Mouse (Mus musculus) testis, adult 2 months (tissue): ENCODE measurements around the gene Pax7.

Experiments
- CTCF ChIP-seq: fragments of 200-500 bp; IDR thresholded peaks from 2 replicates; pipeline ENCODE4 v1.5.1; 2012; ENCODE audit warnings: low read depth, mild to moderate bottlenecking, inconsistent platforms, low read length, moderate library complexity; ENCODE audit not compliant: control insufficient read depth, insufficient read depth, insufficient replicate concordance
- POLR2A ChIP-seq: fragments of 200-500 bp; IDR thresholded peaks from 2 replicates; pipeline ENCODE4 v1.6.1; 2012; ENCODE audit warnings: low read depth, mild to moderate bottlenecking, inconsistent platforms, low read length, moderate library complexity; ENCODE audit not compliant: control insufficient read depth

- TF ChIP-seq CTCF (no peak), POLR2A (no peak)
These were observed 25.5 kb downstream of the Pax7 start for GRCm38 (mm10) chr4:139807820-139808219.
